Mouse (Mus musculus) intestine, embryonic 14.5 days (tissue): Measurements from ENCODE around the gene Rab31. TPM values are rescaled to one million over a fixed set of nuclear protein-coding genes. Genes with fewer than 3 reads are reported as not detected.

Experiments used
- ATAC-seq: fragments of 200-750 bp; cut with Nextera tagmentation; replicated peaks from 2 replicates; pipeline ENCODE4 v1.8.0; 2017; ENCODE audit warnings: low read depth, moderate number of reproducible peaks, moderate TSS enrichment, moderate library complexity; ENCODE audit not compliant: low FRiP score, low TSS enrichment
- DNase-seq: peaks from one replicate; pipeline ENCODE4 v3.0.0-alpha.2; 2018; ENCODE audit warnings: low spot score
- H3K27ac ChIP-seq: fragments of 300-500 bp; sonication (generic); 2 replicates; pipeline ENCODE4 v1.5.1; 2014; ENCODE audit warnings: low read depth, mild to moderate bottlenecking, control low read depth
- H3K27me3 ChIP-seq: fragments of 300-500 bp; sonication (generic); replicated peaks from 2 replicates; pipeline ENCODE4 v1.6.1; 2014; ENCODE audit warnings: low read length, control low read depth; ENCODE audit not compliant: control insufficient read depth, insufficient read depth
- H3K36me3 ChIP-seq: fragments of 300-500 bp; sonication (generic); 2 replicates; pipeline ENCODE4 v1.6.1; 2014; ENCODE audit warnings: low read length, control low read depth; ENCODE audit not compliant: control insufficient read depth, insufficient read depth
- H3K4me1 ChIP-seq: fragments of 300-500 bp; sonication (generic); replicated peaks from 2 replicates; pipeline ENCODE4 v1.6.1; 2014; ENCODE audit warnings: low read length, control low read depth, mixed read lengths; ENCODE audit not compliant: control insufficient read depth, insufficient read depth
- H3K4me2 ChIP-seq: fragments of 300-500 bp; sonication (generic); 2 replicates; pipeline ENCODE4 v1.6.1; 2014; ENCODE audit warnings: low read length
- H3K4me3 ChIP-seq: fragments of 300-500 bp; sonication (generic); 2 replicates; pipeline ENCODE4 v1.5.1; 2014; ENCODE audit warnings: low read depth, low read length, control low read depth, mixed read lengths
- H3K9ac ChIP-seq: fragments of 300-500 bp; sonication (generic); 2 replicates; pipeline ENCODE4 v1.6.1; 2014; ENCODE audit warnings: mild to moderate bottlenecking, low read length
- H3K9me3 ChIP-seq: fragments of 300-500 bp; sonication (generic); 2 replicates; pipeline ENCODE4 v1.6.1; 2016; ENCODE audit warnings: low read length, control low read depth; ENCODE audit not compliant: control insufficient read depth
- WGBS: fragments of 180-500 bp; shearing (Covaris S2); extraction: QIAGEN DNeasy Blood & Tissue Kit; methylation state at CpG from one replicate; pipeline ENCODE4 v1.1.7; 2014; 5-methylcytosine and 5-hydroxymethylcytosine counted together
- polyA plus RNA-seq: library from polyadenylated mRNA; unstranded; fragments of >200 nt; fragmentation: Nextera tagmentation; extraction: Ambion mirVana; gene quantifications from 2 replicates; pipeline ENCODE4 v1.2.1, GENCODE M21; 2014

Rab31 gene
- polyA plus RNA-seq, 1 experiment from 2014 or later: 40.9 TPM

DNA sequence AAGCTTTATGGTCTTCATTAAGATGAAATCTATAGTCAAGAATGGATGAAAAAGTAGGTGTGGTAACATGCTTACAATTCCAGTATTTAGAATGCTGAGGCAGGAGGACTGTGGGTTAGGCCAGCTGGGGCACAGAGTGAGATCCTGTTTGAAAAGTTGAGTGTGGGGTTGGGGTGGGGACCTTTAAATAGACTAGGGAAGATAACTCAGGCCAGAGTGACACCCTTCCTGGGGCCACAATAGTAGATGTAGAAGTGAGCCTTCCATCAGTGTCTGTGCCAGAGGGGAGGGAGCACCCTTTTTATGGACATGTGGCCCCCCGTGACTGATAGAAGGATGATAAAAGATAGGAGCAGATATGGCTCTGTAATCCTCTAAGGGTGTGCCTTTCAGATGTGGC, 26.8 kb upstream of the Rab31 start:
- H3K9me3 ChIP-seq: no peaks in the 10 kb centered on the region
- WGBS: 79% methylated on average over 1 of the region's 1 CpGs
- no peak overlapping the region for H3K27ac ChIP-seq
- no peak overlapping the region for H3K4me3 ChIP-seq
- H3K4me2 ChIP-seq: no peak overlapping the region
- DNase-seq: no peak
- H3K27me3 ChIP-seq: no peaks in the 10 kb centered on the region
- H3K4me1 ChIP-seq: no peaks in the 10 kb centered on the region; the same call in 1 of the 2 replicates
- H3K36me3 ChIP-seq: peaks cover 20% of the 10 kb centered on the region
- no peak for ATAC-seq
- no peak overlapping the region for H3K9ac ChIP-seq

DNA sequence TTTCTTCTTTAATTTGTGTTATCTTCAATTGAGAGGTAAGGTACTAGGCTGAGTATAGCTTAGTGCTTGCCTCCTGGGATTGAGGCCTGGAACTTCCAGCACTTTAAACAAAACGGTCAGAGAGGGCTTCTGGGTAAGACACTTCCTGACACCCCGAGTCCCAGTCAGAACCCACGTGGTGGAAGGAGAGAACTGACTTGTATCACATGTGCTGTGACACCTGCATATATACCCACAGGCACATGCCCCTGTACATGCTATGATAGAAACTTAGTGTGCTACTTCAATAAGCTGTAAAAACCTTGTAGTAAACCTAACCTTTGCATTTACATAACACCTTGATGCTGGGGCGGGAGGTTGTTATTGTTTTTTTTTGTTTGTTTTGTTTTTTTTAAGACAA, 25.9 kb upstream of the Rab31 start:
- no peak for ATAC-seq
- H3K4me1 ChIP-seq: no peaks in the 10 kb centered on the region; the same call in 1 of the 2 replicates
- no peak overlapping the region for H3K9ac ChIP-seq
- H3K9me3 ChIP-seq: no peaks in the 10 kb centered on the region
- no peak for DNase-seq
- H3K4me2 ChIP-seq: no peak overlapping the region
- H3K27me3 ChIP-seq: no peaks in the 10 kb centered on the region
- no peak overlapping the region for H3K27ac ChIP-seq
- WGBS: 56% methylated on average over 4 of the region's 4 CpGs
- H3K36me3 ChIP-seq: peaks cover 13% of the 10 kb centered on the region
- no peak overlapping the region for H3K4me3 ChIP-seq

DNA sequence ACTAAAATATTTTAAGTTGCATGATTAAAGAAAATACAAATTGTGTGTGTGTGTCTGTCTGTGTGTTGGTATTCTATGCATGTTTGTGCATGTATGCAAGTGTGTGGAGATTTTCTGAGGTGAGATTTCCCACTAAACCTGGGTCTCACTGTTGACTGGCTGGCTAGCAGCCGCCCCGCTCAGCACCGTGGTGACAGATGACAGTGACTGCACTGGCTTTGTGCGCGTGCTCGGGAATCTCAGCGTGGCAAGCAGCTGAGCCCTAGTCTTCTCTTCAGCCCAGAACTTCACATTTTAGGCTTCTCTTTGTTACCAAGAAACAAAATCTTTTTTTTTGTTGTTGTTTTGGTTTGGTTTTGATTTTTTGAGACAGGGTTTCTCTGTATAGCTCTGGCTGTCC, 23.5 kb upstream of the Rab31 start:
- Histone ChIP-seq H3K27me3 (no peaks in the 10 kb centered on the region), H3K4me3 (no peak overlapping the region)
- no peak for ATAC-seq

DNA sequence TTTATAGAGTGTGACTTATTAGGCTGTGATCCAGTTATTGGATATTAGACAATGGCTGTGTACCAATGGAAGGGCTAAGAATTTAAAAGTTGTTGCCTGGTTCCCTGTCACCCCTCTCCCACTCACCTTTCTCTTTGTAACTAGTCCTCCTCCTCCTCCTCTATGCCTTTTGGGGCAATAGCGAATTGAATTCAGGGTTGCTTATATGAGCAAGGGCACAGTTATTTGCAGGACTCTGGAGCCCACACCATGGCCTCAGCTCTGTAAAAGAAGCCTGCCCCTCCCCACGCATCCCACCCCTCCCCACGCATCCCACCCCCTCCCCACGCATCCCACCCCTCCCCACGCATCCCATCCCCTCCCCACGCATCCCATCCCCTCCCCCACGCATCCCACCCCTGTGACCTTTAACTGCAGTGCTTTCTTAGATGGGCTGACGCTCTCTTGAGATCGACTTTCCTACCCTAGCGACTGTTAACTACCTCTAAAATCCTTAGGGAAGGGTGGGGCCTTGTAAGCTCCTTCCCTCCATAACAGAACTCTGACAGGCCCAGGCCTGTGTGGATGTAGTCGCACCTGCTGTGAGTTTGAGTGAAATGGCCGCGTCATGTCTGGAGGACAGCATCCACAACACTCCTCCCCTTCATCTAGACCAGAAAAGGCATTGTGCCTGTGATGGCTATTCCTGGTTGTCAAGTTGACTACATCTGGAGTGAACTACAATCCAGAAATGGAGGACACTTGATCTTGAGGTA, 21.7 kb upstream of the Rab31 start:
- no peaks in the 10 kb centered on the region for H3K27me3 ChIP-seq
- WGBS: 86% methylated on average over 13 of the region's 13 CpGs
- no peak for DNase-seq

More for the DNA sequence above, 23.5 kb upstream of the Rab31 start:
- no peak overlapping the region for H3K4me2 ChIP-seq
- no peak overlapping the region for H3K9ac ChIP-seq
- H3K9me3 ChIP-seq: no peaks in the 10 kb centered on the region
- no peaks in the 10 kb centered on the region; the same call in 1 of the 2 replicates for H3K4me1 ChIP-seq
- 92% methylated on average over 7 of the region's 7 CpGs for WGBS
- H3K36me3 ChIP-seq: peaks cover 9% of the 10 kb centered on the region
- no peak overlapping the region for H3K27ac ChIP-seq
- no peak for DNase-seq

DNA sequence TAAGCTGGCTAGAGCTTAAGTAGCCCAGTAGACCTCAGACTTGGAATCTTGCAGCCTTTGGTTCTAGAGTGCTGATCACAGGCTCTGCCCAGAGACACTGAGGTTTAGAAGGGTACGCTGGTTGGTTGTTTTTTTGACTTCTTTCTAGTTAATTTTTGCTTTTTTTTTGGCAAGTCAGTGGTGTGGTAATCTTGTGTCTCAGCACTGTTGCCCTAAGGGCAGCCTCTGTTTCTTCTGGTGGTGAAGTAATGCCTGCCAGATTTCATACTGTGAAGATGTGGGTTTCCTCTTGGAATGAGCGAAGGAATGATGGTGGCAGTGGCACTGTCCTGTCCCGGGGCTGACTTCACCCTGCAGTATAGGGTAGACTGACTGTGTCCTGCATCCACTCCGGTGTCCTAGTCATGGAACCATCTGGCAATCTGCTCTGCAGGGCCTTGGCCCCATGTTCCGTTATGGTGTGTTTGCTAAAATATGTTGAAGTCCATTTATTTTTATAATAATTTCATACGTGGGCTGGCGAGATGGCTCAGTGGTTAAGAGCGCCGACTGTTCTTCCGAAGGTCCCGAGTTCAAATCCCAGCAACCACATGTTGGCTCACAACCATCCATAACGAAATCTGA, 20.9 kb upstream of the Rab31 start:
- Histone ChIP-seq H3K27me3 (no peaks in the 10 kb centered on the region), H3K4me1 (peaks cover 2% of the 10 kb centered on the region; the same call in 1 of the 2 replicates), H3K9ac (no peak overlapping the region), H3K4me2 (no peak overlapping the region), H3K36me3 (peaks cover 9% of the 10 kb centered on the region), H3K9me3 (no peaks in the 10 kb centered on the region), H3K27ac (no peak overlapping the region), H3K4me3 (no peak overlapping the region)
- WGBS: 96% methylated on average over 12 of the region's 12 CpGs
- ATAC-seq (no peak), DNase-seq (no peak)

More for the DNA sequence above, 21.7 kb upstream of the Rab31 start:
- no peak for ATAC-seq
- H3K9ac ChIP-seq: no peak overlapping the region
- H3K4me2 ChIP-seq: no peak overlapping the region
- no peak overlapping the region for H3K4me3 ChIP-seq
- no peaks in the 10 kb centered on the region; the same call in 1 of the 2 replicates for H3K4me1 ChIP-seq
- peaks cover 9% of the 10 kb centered on the region for H3K36me3 ChIP-seq
- no peaks in the 10 kb centered on the region for H3K9me3 ChIP-seq
- H3K27ac ChIP-seq: no peak overlapping the region

DNA sequence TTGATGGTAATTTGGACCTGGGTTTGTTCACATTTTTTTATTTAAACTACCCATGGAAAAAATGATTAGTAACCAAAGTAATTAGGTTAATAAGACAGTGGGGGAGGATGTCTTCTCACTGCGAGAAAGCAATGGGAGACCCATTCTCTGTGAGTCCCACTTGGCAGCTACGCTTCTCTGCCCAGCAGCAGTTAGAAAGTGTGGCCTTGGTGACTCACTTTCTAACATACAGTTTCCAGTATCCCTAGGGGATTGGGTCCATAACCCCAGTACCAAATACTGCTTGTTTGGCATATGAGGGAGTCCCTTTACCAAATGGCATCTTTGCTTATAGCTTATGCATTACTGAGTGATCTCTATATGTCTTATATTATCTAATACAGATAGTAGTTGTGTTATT, 18.6 kb upstream of the Rab31 start:
- peaks cover 9% of the 10 kb centered on the region for H3K36me3 ChIP-seq
- 89% methylated on average over 2 of the region's 2 CpGs for WGBS
- peaks cover 3% of the 10 kb centered on the region; the same call in 1 of the 2 replicates for H3K4me1 ChIP-seq
- H3K4me3 ChIP-seq: no peak overlapping the region
- H3K27me3 ChIP-seq: no peaks in the 10 kb centered on the region
- DNase-seq (no peak), ATAC-seq (no peak)
- no peak overlapping the region for H3K9ac ChIP-seq
- no peak overlapping the region for H3K27ac ChIP-seq
- no peak overlapping the region for H3K4me2 ChIP-seq
- no peaks in the 10 kb centered on the region for H3K9me3 ChIP-seq

DNA sequence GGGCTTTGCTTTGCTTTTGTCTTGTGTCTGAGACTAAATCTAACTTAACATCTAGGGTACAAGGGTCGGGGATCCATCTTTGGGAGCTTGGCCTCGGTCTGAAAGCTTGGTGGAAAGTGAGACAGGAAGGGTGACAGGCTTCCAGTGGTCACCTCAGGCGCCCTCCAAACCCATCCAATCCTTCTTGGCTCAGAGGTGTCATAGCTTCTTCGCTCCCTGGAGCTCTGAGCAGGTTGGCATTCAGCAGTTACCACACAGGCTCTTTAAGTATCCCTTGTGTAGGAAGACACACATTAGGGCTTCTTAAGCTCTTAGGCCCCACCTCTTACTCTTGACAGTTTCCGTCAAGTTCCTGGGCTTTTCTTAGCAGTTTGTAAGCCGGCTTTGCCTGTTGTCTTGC, 17.0 kb upstream of the Rab31 start:
- Histone ChIP-seq H3K4me1 (peaks cover 7% of the 10 kb centered on the region; the same call in 1 of the 2 replicates), H3K36me3 (peaks cover 3% of the 10 kb centered on the region; the same call in 1 of the 2 replicates), H3K27ac (no peak overlapping the region), H3K4me3 (no peak overlapping the region), H3K4me2 (no peak overlapping the region), H3K9ac (no peak overlapping the region), H3K9me3 (no peaks in the 10 kb centered on the region), H3K27me3 (no peaks in the 10 kb centered on the region)
- DNase-seq (no peak), ATAC-seq (no peak)
- WGBS: 91% methylated on average over 6 of the region's 6 CpGs

DNA sequence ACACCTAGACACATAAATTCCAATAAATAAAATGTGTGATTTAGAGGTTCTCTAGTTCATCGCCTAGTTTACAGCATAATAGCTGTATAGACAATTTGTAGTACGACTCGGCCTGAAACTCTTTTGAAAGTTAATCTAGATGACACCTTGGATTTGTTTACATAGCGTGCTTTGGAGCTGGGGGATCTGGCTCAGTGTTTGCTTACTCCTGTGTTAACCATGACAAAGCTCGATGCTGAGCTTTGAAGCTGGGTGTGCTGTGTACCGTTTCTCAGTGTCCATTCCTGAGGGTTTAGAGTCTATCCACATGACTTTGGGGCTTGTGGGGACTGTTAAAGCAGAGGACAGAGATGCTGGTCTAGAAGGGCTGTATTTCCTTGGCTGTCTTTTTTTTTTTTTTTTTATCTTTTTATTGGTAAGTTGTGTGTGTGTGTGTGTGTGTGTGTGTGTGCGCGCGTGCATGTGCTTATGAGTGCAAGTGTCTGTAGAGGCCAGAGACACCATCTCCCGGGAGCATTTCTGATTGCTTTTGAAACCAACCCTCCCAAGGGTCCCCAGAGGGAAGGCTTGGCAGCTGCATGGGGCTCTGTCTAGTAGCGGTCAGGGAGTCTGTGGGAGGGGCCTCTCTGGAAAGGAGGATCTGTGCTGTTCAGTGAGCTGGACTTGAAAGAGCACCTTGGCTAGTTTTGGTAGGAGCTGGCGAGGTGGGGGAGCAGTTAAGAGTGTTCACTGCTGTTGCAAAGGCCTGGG, 16.2 kb upstream of the Rab31 start:
- H3K9me3 ChIP-seq: no peaks in the 10 kb centered on the region
- 56% methylated on average over 12 of the region's 12 CpGs for WGBS
- H3K4me2 ChIP-seq: no peak overlapping the region
- H3K27me3 ChIP-seq: no peaks in the 10 kb centered on the region
- no peak overlapping the region for H3K27ac ChIP-seq
- DNase-seq: no peak
- H3K4me3 ChIP-seq: no peak overlapping the region
- no peaks in the 10 kb centered on the region; the same call in 1 of the 2 replicates for H3K36me3 ChIP-seq
- peak; percentile 46; the same call in 1 of the 2 replicates for ATAC-seq
- H3K4me1 ChIP-seq: peaks cover 12% of the 10 kb centered on the region; the same call in 1 of the 2 replicates
- no peak overlapping the region for H3K9ac ChIP-seq
